Mouse (Mus musculus) limb, embryonic 10.5 days (tissue): ENCODE results near the gene Kalrn. TPM values are rescaled to one million over a fixed set of nuclear protein-coding genes. Genes with fewer than 3 reads are reported as not detected.

Experiments used
- DNase-seq: peaks from one replicate; pipeline ENCODE4 v3.0.0-alpha.2; 2017; ENCODE audit warnings: low spot score
- H3K27ac ChIP-seq: fragments of 300-500 bp; sonication (generic); 2 replicates; pipeline ENCODE4 v1.5.1; 2016; ENCODE audit warnings: mild to moderate bottlenecking
- H3K27me3 ChIP-seq: fragments of 300-500 bp; sonication (generic); 2 replicates; pipeline ENCODE4 v1.6.1; 2016; ENCODE audit warnings: low read depth, mild to moderate bottlenecking; ENCODE audit not compliant: poor library complexity, severe bottlenecking
- H3K36me3 ChIP-seq: fragments of 300-500 bp; sonication (generic); 2 replicates; pipeline ENCODE4 v1.6.1; 2016; ENCODE audit warnings: mild to moderate bottlenecking, moderate library complexity
- H3K4me1 ChIP-seq: fragments of 300-500 bp; sonication (generic); 2 replicates; pipeline ENCODE4 v1.6.1; 2016
- H3K4me3 ChIP-seq: fragments of 300-500 bp; sonication (generic); 2 replicates; pipeline ENCODE4 v1.5.1; 2016; ENCODE audit warnings: mild to moderate bottlenecking, moderate library complexity
- H3K9me3 ChIP-seq: fragments of 300-500 bp; sonication (generic); replicated peaks from 2 replicates; pipeline ENCODE4 v1.6.1; 2016; ENCODE audit warnings: mild to moderate bottlenecking
- WGBS: fragments of 180-500 bp; shearing (Covaris S2); methylation state at CpG from one replicate; pipeline ENCODE4 v1.1.7; 2016; 5-methylcytosine and 5-hydroxymethylcytosine counted together
- polyA plus RNA-seq: library from polyadenylated mRNA; unstranded; fragments of >200 nt; fragmentation: Nextera tagmentation; extraction: Ambion mirVana; gene quantifications from 2 replicates; pipeline ENCODE4 v1.2.1, GENCODE M21; 2016

Gene Kalrn
- polyA plus RNA-seq, 1 experiment from 2014 or later = 8.3 TPM

DNA sequence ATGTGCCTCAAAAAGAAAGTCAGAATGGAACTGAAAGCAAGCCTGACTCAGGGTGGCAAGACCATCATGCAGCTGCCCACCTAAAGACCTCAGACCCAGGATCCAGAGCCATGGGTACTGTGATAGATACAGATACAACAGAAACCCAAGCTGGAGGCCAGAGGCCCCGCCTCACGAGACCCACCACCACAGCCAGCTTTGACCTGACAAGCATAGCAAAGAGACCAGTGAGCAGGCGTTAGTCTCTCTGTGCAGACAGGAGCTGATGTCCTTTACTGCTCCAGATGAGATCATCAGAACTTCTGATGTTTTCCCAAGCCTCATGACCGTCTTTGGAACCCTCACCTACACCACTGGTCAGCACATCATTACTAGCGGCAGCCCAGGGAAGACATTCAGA is 85.5 kb downstream of the Kalrn start:
- H3K9me3 ChIP-seq = no peaks in the 10 kb centered on the region
- 80% methylated on average over 5 of the region's 5 CpGs for WGBS
- no peak for DNase-seq
- no peaks in the 10 kb centered on the region for H3K36me3 ChIP-seq
- no peak overlapping the region for H3K4me3 ChIP-seq
- H3K4me1 ChIP-seq = peaks cover 47% of the 10 kb centered on the region
- no peak overlapping the region for H3K27ac ChIP-seq
- H3K27me3 ChIP-seq = no peaks in the 10 kb centered on the region

DNA sequence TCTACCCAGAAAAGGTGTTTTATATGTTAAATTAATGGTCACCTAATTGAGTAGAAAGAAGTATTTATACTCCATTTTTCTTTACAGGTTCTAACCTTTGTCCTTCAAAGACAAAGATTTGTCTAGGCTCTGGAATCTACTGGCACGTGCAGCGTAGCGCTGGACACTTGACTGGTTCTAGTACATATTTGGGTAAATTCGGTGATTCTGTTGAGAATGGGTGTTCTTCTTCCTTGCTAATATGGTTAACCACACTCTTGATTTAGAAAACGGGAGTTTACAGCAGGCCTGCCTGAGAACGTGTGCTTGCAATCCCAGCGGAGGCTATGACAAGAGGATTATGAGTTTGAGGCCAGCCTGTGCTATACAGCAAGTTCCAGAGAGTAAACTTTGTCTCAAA is 86.1 kb downstream of the Kalrn start:
- WGBS = 93% methylated on average over 7 of the region's 7 CpGs
- Histone ChIP-seq H3K4me3 (no peak overlapping the region), H3K36me3 (no peaks in the 10 kb centered on the region), H3K27me3 (no peaks in the 10 kb centered on the region), H3K27ac (no peak overlapping the region), H3K4me1 (peaks cover 52% of the 10 kb centered on the region), H3K9me3 (no peaks in the 10 kb centered on the region)
- DNase-seq = no peak

DNA sequence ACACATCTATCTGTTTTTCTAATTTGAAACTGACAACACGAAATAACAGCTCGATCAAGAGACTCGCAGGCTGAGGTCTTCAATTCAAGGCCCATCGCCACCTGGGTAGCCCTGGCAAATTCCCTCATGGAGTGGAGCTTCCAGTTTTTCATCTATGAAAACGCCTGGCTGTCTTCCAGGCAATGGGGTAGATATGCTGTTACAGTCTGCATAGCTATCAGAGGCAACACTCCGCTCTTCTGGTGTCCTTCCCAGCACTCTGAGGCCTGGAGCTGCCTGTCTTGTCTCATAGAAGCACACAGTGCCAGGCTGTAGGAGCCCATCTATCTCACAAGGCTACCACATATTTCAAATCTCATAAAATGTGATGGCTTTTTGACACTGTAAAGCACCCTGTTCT is 87.8 kb downstream of the Kalrn start:
- Histone ChIP-seq H3K9me3 (no peaks in the 10 kb centered on the region), H3K36me3 (no peaks in the 10 kb centered on the region), H3K4me3 (no peak overlapping the region), H3K27me3 (no peaks in the 10 kb centered on the region), H3K4me1 (peaks cover 43% of the 10 kb centered on the region), H3K27ac (no peak overlapping the region)
- WGBS = 82% methylated on average over 6 of the region's 6 CpGs
- no peak for DNase-seq

DNA sequence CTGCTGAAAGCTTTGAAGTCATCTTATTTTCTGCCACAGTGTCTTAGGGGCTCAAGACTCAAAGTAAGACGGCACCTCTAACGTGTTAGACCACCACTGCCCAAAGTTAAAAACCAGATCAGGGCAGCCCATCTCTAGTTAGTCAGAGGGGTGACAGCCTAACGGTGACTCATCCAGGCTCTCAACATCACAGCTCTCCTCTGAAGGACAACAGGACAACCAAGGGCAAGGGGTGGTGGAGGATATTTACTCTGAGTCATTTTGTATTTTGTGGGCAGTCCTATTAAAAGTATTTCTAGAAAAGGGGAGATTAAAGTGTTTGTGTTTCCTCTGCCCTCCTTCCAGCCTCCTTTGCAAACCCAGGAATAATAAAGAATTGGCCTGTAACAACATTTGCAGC is 88.4 kb downstream of the Kalrn start:
- H3K27ac ChIP-seq = no peak overlapping the region

DNA sequence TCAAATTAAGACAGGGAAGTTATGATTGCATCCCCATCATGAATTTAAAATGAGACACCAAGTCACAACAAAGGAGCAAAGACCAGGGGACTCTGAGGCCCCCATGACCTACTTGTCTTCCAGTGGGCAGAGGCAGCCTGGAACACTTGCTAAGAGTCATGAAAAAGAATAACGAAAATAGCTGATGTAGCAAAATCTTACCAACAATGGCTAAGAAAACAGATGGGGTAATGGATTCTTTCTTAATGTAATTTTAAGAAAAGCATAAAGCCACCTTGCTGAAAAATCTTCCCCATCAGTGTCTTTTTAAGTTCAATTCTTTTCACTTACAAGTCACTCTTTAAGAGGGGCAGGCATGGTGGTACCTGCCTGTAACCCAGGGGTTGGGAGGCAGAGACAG is 89.1 kb downstream of the Kalrn start:
- DNase-seq = no peak
- Histone ChIP-seq H3K4me1 (peaks cover 35% of the 10 kb centered on the region), H3K9me3 (no peaks in the 10 kb centered on the region), H3K27me3 (no peaks in the 10 kb centered on the region), H3K36me3 (no peaks in the 10 kb centered on the region), H3K4me3 (no peak overlapping the region), H3K27ac (no peak overlapping the region)
- 100% methylated on average over 1 of the region's 1 CpGs for WGBS

More for the DNA sequence above, 88.4 kb downstream of the Kalrn start:
- no peak overlapping the region for H3K4me3 ChIP-seq
- no peaks in the 10 kb centered on the region for H3K27me3 ChIP-seq
- H3K9me3 ChIP-seq = no peaks in the 10 kb centered on the region
- H3K4me1 ChIP-seq = peaks cover 38% of the 10 kb centered on the region
- DNase-seq = no peak
- WGBS = 53% methylated on average over 3 of the region's 3 CpGs
- no peaks in the 10 kb centered on the region for H3K36me3 ChIP-seq

DNA sequence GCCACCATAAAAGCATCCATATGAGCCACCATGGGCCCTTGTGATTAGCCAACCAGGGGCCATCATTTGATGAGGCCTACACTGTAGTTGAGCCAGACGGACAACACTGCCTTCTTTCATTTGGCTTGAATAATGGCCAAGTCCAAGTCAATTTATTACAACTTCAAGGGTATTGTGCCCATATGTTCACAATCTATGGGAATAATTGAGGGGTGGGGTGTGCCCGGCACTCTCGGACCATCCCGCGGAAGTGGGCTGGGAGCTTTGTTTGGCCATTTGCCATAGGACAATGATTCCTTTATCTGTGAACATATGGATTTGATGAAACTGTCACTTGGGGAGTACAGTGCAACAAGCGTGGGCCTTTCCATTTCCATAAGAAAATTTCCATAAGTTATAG is 89.6 kb downstream of the Kalrn start:
- no peaks in the 10 kb centered on the region for H3K36me3 ChIP-seq
- 72% methylated on average over 6 of the region's 6 CpGs for WGBS
- no peak overlapping the region for H3K4me3 ChIP-seq
- H3K27me3 ChIP-seq = no peaks in the 10 kb centered on the region
- no peak overlapping the region for H3K27ac ChIP-seq
- H3K9me3 ChIP-seq = no peaks in the 10 kb centered on the region
- no peak for DNase-seq
- H3K4me1 ChIP-seq = peaks cover 35% of the 10 kb centered on the region

DNA sequence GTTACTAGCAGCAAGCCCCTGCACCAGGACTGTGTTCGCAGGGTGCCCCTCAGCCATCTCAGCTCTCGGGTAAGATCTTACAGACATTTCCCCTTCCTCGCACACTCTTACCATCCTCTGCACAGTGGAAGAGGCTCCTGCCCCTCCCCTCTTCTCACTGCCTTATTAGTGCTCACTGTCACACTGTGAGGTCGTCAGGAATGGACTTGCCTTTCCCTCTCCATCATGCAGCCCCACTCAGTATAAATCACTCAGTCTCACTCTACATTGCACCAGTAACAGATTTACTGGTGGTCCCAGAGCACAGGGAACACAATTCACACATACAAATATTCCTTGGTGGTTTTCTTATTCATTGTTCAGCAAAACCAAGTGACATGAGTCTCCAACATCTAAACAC is 98.6 kb downstream of the Kalrn start:
- Histone ChIP-seq H3K9me3 (no peaks in the 10 kb centered on the region), H3K27me3 (no peaks in the 10 kb centered on the region), H3K27ac (no peak overlapping the region), H3K4me3 (no peak overlapping the region), H3K36me3 (no peaks in the 10 kb centered on the region), H3K4me1 (peaks cover 38% of the 10 kb centered on the region)
- WGBS = 72% methylated on average over 4 of the region's 4 CpGs
- no peak for DNase-seq

DNA sequence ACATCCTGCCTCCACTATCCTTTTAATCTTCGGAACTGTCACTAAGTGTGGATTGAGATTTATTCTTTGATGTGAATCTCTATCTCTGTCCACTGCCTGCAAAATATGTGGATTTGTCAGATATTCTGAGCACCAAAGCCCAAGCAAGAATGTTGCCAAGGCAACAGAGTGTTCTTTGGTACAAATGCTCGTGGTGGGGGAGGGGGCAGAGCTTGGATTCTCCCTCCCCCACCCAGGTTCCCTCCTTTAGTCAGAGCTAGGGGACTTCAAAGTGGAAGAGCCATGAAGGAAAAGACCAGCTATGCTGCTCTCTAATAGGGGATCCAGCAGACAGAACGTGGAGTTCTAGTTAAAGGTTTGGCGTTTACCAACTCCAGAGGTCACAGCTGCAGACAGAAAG is 99.4 kb downstream of the Kalrn start:
- H3K4me1 ChIP-seq = peaks cover 47% of the 10 kb centered on the region
- WGBS = 49% methylated on average over 4 of the region's 4 CpGs
- H3K9me3 ChIP-seq = no peaks in the 10 kb centered on the region
- H3K4me3 ChIP-seq = no peak overlapping the region
- no peaks in the 10 kb centered on the region for H3K27me3 ChIP-seq
- H3K27ac ChIP-seq = no peak overlapping the region
- H3K36me3 ChIP-seq = no peaks in the 10 kb centered on the region
- no peak for DNase-seq

DNA sequence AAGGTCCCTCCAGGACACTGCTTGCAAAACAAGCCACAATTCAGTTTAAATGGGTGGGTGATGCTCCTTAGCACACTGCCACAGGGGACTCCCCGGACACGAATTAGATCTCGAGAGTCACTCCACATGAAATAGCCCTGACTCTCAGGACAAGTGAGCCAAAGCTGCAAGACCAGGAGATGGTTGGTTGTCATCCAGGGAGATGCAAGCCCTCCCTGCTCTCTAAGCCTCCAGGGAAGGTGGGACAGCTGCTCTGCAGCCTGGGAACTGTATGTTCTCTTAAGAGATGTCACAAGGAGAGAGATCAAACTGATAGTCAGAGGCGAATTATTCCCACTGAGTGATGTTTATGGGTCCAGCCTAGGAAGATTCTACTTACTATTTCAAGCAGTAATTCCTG is 101.9 kb downstream of the Kalrn start:
- Histone ChIP-seq H3K4me3 (no peak overlapping the region), H3K27me3 (no peaks in the 10 kb centered on the region), H3K9me3 (no peaks in the 10 kb centered on the region), H3K36me3 (no peaks in the 10 kb centered on the region), H3K4me1 (peaks cover 67% of the 10 kb centered on the region), H3K27ac (no peak overlapping the region)
- no peak for DNase-seq
- 87% methylated on average over 4 of the region's 4 CpGs for WGBS

DNA sequence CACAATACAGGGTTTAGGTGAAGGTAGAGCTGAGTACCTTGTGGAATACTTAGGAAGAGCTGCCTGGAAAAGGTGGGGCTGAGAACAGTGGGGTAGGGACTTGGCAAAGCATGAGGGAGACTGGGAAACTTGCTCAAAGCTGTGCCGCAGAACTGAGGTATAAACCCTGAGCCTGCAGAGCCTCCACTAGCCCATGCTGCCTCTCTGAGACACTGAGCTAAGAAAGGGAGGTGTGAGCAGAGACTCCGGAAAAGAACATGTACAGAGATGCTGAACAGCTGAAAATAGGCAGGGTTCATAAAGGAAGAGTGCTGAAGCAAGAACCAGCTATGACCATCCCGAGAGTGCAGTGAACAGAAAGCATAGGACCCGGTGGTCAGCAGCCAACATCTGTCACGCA is 103.0 kb downstream of the Kalrn start:
- no peak overlapping the region for H3K4me3 ChIP-seq
- H3K27me3 ChIP-seq = no peaks in the 10 kb centered on the region
- no peaks in the 10 kb centered on the region for H3K9me3 ChIP-seq
- no peaks in the 10 kb centered on the region for H3K36me3 ChIP-seq
- 87% methylated on average over 5 of the region's 5 CpGs for WGBS
- peaks cover 67% of the 10 kb centered on the region for H3K4me1 ChIP-seq
- no peak overlapping the region for H3K27ac ChIP-seq
- no peak for DNase-seq

DNA sequence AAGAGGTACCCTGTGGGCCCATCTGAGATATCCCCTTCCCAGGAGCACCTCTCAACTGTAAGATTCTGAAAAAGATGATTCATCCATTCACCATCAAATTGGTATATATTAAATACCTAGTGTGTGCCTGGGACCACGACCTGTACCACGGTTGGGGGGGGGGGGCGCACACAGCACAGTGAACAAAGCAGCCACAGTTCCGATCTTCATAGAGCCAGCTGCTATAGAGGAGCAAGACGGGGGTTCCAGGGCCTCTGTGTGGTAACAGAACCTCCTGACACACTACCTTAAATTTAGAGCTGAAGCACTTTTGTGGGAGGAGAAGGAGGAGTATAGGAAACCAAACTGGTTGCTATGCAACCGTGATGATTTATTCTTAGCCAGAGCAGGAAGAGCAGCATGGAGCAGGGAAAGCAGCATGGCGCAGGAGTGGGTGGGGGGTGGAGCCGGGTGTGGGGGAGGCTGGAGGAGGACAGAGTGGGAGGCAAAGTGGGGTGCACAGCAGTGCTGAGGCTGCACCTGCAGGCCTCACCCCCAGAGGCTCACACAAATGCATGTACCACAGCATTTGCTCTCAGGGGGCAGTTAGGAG is 104.0 kb downstream of the Kalrn start:
- DNase-seq = peak; percentile 42
- H3K27me3 ChIP-seq = no peaks in the 10 kb centered on the region
- H3K27ac ChIP-seq = no peak overlapping the region
- H3K4me3 ChIP-seq = no peak overlapping the region
- no peaks in the 10 kb centered on the region for H3K9me3 ChIP-seq
- H3K36me3 ChIP-seq = no peaks in the 10 kb centered on the region
- 53% methylated on average over 8 of the region's 8 CpGs for whole genome bisulfite sequencing
- peaks cover 61% of the 10 kb centered on the region for H3K4me1 ChIP-seq

DNA sequence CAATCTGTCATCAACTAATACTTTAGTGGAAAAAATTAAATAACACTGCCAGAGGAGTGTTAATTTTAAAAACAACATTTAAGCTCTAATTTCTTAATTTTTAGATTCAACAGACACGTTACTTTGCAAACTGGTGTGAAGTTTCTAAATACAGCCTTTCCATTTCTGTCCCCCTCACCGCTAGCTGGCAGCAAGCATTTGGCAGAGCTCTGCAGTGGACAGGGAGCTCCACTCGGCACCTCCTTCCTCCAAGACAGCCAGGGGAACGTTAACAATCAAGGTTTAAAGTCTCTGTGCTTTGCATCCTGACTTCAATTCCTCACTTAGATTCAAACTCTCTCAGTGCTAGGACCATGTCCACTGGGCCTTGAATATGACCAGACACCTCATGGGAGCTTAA is 106.7 kb downstream of the Kalrn start:
- H3K36me3 ChIP-seq = no peaks in the 10 kb centered on the region
- no peak overlapping the region for H3K4me3 ChIP-seq
- no peak for DNase-seq
- H3K9me3 ChIP-seq = no peaks in the 10 kb centered on the region
- H3K27ac ChIP-seq = no peak overlapping the region
- H3K27me3 ChIP-seq = no peaks in the 10 kb centered on the region
- WGBS = 46% methylated on average over 4 of the region's 4 CpGs
- H3K4me1 ChIP-seq = peaks cover 39% of the 10 kb centered on the region

DNA sequence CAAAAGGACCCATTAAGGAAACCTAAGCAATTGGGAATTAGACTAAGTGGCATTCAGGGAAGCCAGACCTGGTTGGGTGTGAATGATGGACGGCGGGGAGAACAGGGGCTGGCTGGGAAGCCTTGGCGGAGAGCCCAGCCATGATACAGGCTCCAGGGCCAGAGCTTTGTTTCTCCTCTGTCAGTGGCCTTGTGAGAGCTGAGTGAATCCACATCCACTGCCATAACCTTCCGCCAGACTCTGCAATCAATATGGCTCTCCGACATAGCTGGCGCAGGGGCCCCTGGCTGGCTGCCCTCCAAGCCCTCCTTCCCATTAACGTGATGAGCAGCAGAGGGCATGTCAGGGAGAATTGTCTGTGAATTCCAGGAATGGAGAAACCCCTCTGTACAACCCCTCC is 117.0 kb downstream of the Kalrn start:
- Histone ChIP-seq H3K27me3 (no peaks in the 10 kb centered on the region), H3K9me3 (no peaks in the 10 kb centered on the region), H3K27ac (no peak overlapping the region), H3K4me1 (peaks cover 25% of the 10 kb centered on the region), H3K4me3 (no peak overlapping the region), H3K36me3 (no peaks in the 10 kb centered on the region)
- 43% methylated on average over 7 of the region's 7 CpGs for WGBS
- DNase-seq = no peak

DNA sequence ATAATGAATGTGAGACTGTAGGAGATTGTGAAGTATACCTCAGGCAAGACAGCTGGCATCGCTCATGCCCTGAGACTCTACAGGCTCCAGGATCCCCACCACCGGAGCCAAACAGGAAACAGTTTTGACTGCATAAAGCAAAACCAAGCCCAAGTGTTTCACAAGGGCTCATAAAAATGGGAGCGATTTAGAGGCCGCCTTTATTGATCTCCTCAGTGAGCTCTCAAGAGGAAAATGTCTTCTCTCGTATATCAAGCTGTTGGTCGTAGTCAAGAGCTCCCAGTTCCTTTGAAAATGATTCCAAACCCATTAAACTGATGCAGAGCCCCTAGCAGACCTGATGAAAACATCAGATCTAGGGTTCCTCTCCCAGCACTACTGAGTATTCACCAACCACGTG is 127.7 kb downstream of the Kalrn start:
- 67% methylated on average over 7 of the region's 7 CpGs for WGBS
- Histone ChIP-seq H3K27me3 (no peaks in the 10 kb centered on the region), H3K4me1 (peaks cover 15% of the 10 kb centered on the region), H3K4me3 (no peak overlapping the region), H3K27ac (no peak overlapping the region), H3K36me3 (no peaks in the 10 kb centered on the region), H3K9me3 (no peaks in the 10 kb centered on the region)
- DNase-seq = no peak
